Mouse (Mus musculus) brain, embryonic 14.5 days (tissue): ENCODE measurements at regions not wholly inside any gene's neighbourhood (a gene's known extent, or its start where the extent isn't known, plus 50 kb on each side); places are given as distances from the start of the nearest gene placed in this dataset.
"Not testable (repeated sequence)": the region's sequence is repeated elsewhere in the genome, so short reads cannot be mapped to it uniquely, and the experiment has no call there.

Experiments
- CTCF ChIP-seq: fragments of 200-500 bp; IDR thresholded peaks from 2 replicates; pipeline ENCODE4 v1.5.1; 2012; ENCODE audit warnings: inconsistent platforms, mild to moderate bottlenecking, moderate library complexity, borderline replicate concordance; ENCODE audit not compliant: insufficient read depth, insufficient read length; ENCODE audit errors: extremely low read depth
- POLR2A ChIP-seq: fragments of 200-500 bp; IDR thresholded peaks from 2 replicates; pipeline ENCODE4 v1.6.1; 2012; ENCODE audit warnings: mild to moderate bottlenecking, inconsistent platforms, borderline replicate concordance; ENCODE audit not compliant: poor library complexity, insufficient read depth, insufficient read length, severe bottlenecking; ENCODE audit errors: extremely low read depth

- TF ChIP-seq POLR2A, CTCF: not testable (repeated sequence)
These were observed 706.5 kb downstream of the Dad1 start for GRCm38 (mm10) chr14:53547365-53547764.
